Mouse (Mus musculus): Measurements from ENCODE around the gene Hmox2. TPM values are rescaled to one million over a fixed set of nuclear protein-coding genes. Genes with fewer than 3 reads are reported as not detected.

Gene Hmox2
- total RNA-seq, 2 experiments from 2014 or later = 37.6 to 46.7 TPM

- peak; percentile 86 for DNase-seq (ENCODE audit: low spot score)
These were observed 55.5 kb downstream of the Hmox2 start for GRCm38 (mm10) chr16:4781524-4782196.

DNA sequence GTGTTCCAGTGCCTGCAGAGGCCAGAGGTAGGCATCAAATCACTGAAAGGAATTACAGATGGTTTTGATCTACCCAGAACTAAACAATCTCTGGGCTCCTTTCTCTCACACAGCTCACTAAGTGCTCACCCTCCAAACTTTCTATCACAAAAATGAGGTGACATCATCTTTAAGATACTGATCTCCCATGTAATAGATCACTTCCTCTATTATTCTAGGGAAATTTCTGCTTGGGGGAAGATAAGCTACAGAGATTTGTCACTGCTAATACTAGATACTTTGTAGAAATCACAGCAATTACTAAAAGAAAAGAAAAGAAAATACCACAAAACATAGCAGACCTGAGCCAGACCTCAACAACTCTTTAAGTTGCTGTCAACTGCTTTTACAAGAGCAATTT lies 56.4 kb downstream of the Hmox2 start:
- DNase-seq (ENCODE audit: low spot score) = no peak

DNA sequence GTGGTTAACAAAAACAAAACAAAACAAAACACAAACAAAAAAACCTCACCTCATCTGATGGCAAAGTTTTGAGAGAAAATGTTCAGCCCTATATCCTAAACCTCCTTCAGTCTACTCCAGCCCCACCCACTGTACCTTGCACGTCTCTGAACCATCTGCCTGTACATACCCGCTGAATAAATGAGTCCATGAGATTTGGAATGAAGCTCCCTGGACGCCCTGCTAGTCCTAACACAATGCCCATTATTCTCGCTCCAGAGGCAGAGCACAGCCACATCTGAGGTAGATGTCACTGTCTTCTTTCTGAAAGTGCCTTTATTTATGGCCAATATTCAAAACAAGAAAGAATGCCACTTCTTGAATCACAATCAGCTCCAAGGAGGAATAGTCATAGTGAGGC lies 59.5 kb downstream of the Hmox2 start:
- no peak for DNase-seq (ENCODE audit: low spot score)

DNA sequence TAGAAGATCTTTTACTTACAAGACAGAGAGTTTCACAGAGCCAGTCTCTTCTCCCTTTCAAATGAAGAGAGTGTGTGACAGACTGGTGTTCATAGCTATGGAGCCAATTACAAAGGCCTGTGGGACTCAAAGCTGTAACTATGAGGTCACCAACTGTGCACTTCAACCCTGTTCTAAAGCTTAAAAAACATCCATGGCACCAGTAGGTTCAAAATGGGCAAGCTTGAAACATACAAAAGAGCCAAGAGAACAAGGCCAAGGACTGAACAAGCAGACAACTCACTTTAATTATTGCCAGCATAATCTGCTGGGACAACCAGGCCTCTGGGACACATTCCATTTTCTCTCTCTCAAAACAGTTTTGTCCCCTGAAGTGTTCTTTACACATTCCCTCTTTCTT lies 62.0 kb downstream of the Hmox2 start:
- no peak for DNase-seq (ENCODE audit: low spot score)

GRCm38 (mm10) chr16:4789311-4789768 lies 63.2 kb downstream of the Hmox2 start:
- peak; percentile 22 for DNase-seq (ENCODE audit: low spot score)

GRCm38 (mm10) chr16:4789810-4790559 lies 63.8 kb downstream of the Hmox2 start, which contains the start of gene Cdip1:
TSS of gene Cdip1 (minus strand) at chr16:4790292.
- DNase-seq (ENCODE audit: low spot score) = peak; percentile 95

DNA sequence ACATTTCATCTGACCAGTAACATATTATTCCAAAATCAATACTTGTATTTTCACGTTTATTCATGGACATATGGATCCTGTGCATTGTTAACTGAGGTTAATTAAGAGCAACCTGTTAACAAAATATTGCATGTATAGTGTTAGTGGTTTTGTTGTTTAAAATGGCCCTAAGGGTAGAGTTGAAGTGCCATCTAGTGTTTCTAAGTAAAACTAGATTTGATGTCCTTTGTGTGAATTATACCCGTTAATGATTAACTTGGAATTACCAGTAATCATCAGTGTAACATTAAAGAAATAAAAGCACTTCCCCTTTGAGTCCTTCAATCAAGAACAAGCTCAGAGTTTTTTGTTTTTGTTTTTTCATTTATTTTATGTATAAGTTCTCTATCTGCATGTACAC lies 65.2 kb downstream of the Hmox2 start:
- no peak for DNase-seq (ENCODE audit: low spot score)

- DNase-seq (ENCODE audit: low spot score) = no peak
These were observed 70.5 kb downstream of the Hmox2 start for GRCm38 (mm10) chr16:4796631-4797030.

Other genes starting within 250 kb of the Hmox2 start
- 1,000 to 10,000 TPM; 1,111 to 1,154 TPM for gene Srl, start 184.5 kb upstream of the Hmox2 start, total RNA-seq (2021)
- 1 to 10 TPM; 2.7 to 2.9 TPM for gene Tfap4, start 166.5 kb upstream of the Hmox2 start, total RNA-seq (2021)
- gene Glis2, start 131.6 kb upstream of the Hmox2 start, total RNA-seq (2021) = 1 to 10 TPM; 4.0 to 7.3 TPM
- 100 to 1,000 TPM; 108 to 113 TPM for gene Pam16, start 101.4 kb upstream of the Hmox2 start, total RNA-seq (2021)
- gene Vasn, start 86.4 kb upstream of the Hmox2 start, total RNA-seq (2021) = 1 to 10 TPM; 4.1 to 5.0 TPM
- gene Dnaja3, start 86.4 kb upstream of the Hmox2 start, total RNA-seq (2021) = 100 to 1,000 TPM in 1 of 2 experiments, 10 to 100 TPM in 1; 91.1 to 101 TPM
- 10 to 100 TPM; 13.9 to 14.4 TPM for gene Coro7, start 46.6 kb upstream of the Hmox2 start, total RNA-seq (2021)
- 1 to 10 TPM; 2.5 to 2.9 TPM for gene Nmral1, start 7.0 kb upstream of the Hmox2 start, total RNA-seq (2021)
- 10 to 100 TPM; 73.7 to 74.7 TPM for gene Cdip1, start 63.9 kb downstream of the Hmox2 start, total RNA-seq (2021)
- not detected for gene 4930562C15Rik, start 109.1 kb downstream of the Hmox2 start, total RNA-seq (2021)
- gene Ubald1, start 154.0 kb downstream of the Hmox2 start, total RNA-seq (2021) = 10 to 100 TPM; 35.4 to 37.6 TPM
- gene Mgrn1, start 159.9 kb downstream of the Hmox2 start, total RNA-seq (2021) = 10 to 100 TPM; 54.2 to 62.4 TPM
- 10 to 100 TPM; 10.1 to 12.5 TPM for gene Nudt16l1, start 212.4 kb downstream of the Hmox2 start, total RNA-seq (2021)
- gene Anks3, start 237.8 kb downstream of the Hmox2 start, total RNA-seq (2021) = 10 to 100 TPM in 1 of 2 experiments, 1 to 10 TPM in 1; 9.2 to 10.7 TPM

Data from gastrocnemius, adult 18-20 months (tissue).